Mouse (Mus musculus) activated CD4-positive, CD25-positive, alpha-beta regulatory T cell, adult 9 weeks (primary cell): Measurements from ENCODE around the gene Insm1. TPM values are rescaled to one million over a fixed set of nuclear protein-coding genes. Genes with fewer than 3 reads are reported as not detected.

ENCODE experiments used
- polyA plus RNA-seq: library from polyadenylated mRNA; unstranded; fragments of 100-300 nt; shearing (Covaris generic); gene quantifications from one replicate; pipeline ENCODE4 v1.2.1, GENCODE M21; 2017

The Insm1 gene
- polyA plus RNA-seq = not detected

DNA sequence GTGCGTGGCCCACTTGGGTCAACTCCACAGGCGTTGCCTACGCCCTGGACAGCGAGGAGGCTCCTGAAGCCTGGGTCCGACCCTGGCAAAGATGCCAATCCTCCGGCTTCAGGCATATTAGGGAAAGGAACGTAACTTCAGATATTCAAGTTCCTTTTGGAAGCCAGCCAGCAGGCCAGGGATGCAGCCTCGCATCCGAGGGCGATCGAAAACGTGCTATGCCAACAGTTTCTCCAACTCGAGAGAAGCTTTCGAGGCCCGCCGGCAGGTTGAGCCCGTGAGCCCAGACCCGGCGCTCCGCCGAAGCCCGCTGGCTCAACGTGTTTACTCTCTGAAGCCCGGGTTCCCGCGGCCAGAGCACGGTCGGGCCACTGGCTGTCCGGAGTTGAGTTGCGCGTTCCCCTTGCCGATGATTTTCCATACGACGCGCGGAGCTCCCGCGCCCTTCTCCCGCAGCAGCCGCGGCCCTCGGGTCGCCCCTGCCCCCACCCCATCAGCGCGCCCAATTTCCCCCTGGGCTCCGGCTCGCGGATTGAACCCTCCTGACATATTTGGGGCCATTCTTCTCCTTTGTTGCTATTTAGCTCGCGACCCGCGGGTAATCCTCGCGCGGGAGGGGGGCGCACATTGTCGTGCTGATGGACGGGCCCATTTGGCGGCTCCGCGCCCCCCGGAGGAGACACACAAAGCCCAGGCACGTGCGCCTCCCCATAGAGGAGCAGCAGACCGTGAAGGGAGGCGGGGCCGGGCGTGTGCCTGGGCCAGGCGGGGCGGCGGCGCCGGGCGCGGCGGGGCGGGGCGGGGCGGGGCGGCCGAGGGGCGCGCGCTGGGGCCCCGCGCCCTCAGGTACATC is at the start of gene Insm1:
Insm1 (plus strand) TSS at position 846 of the 853 bp plus-strand sequence.

